Mouse (Mus musculus) forebrain, embryonic 14.5 days (tissue): ENCODE results near the gene Pdxp. TPM values are rescaled to one million over a fixed set of nuclear protein-coding genes. Genes with fewer than 3 reads are reported as not detected.
A peak's percentile ranks its signal among the peaks of the same experiment; 100 is the strongest.
"Not testable (repeated sequence)": the region's sequence is repeated elsewhere in the genome, so short reads cannot be mapped to it uniquely, and the experiment has no call there.

Source experiments
- ATAC-seq: fragments of 200-750 bp; cut with Nextera tagmentation; 2 replicates; pipeline ENCODE4 v1.8.0; 2017; ENCODE audit warnings: mild to moderate bottlenecking, moderate library complexity
- DNase-seq: peaks from one replicate; pipeline ENCODE4 v3.0.0-alpha.2; 2015; ENCODE audit warnings: low spot score
- H3K27ac ChIP-seq: fragments of 300-500 bp; sonication (generic); 2 replicates; pipeline ENCODE4 v1.5.1; 2014; ENCODE audit warnings: low read depth, mild to moderate bottlenecking, control low read depth, low read length, moderate library complexity
- H3K27me3 ChIP-seq: fragments of 300-500 bp; sonication (generic); replicated peaks from 2 replicates; pipeline ENCODE4 v1.6.1; 2014; ENCODE audit warnings: low read length, control low read depth, mixed read lengths; ENCODE audit not compliant: control insufficient read depth, insufficient read depth
- H3K36me3 ChIP-seq: fragments of 300-500 bp; sonication (generic); 2 replicates; pipeline ENCODE4 v1.6.1; 2014; ENCODE audit warnings: low read length, control low read depth; ENCODE audit not compliant: control insufficient read depth, insufficient read depth
- H3K4me1 ChIP-seq: fragments of 300-500 bp; sonication (generic); 2 replicates; pipeline ENCODE4 v1.6.1; 2014; ENCODE audit warnings: antibody characterized with exemption, low read length, control low read depth; ENCODE audit not compliant: control insufficient read depth, insufficient read depth
- H3K4me2 ChIP-seq: fragments of 300-500 bp; sonication (generic); 2 replicates; pipeline ENCODE4 v1.6.1; 2014; ENCODE audit warnings: mild to moderate bottlenecking, control low read depth, low read length
- H3K4me3 ChIP-seq: fragments of 300-500 bp; sonication (generic); 2 replicates; pipeline ENCODE4 v1.5.1; 2014; ENCODE audit warnings: low read depth, low read length, control low read depth
- H3K9ac ChIP-seq: fragments of 300-500 bp; sonication (generic); 2 replicates; pipeline ENCODE4 v1.6.1; 2014; ENCODE audit warnings: mild to moderate bottlenecking, low read length, control low read depth, moderate library complexity
- H3K9me3 ChIP-seq: fragments of 300-500 bp; sonication (generic); replicated peaks from 2 replicates; pipeline ENCODE4 v1.6.1; 2016; ENCODE audit warnings: low read length, control low read depth, mixed read lengths; ENCODE audit not compliant: control insufficient read depth
- WGBS: fragments of 180-500 bp; shearing (Covaris S2); extraction: QIAGEN DNeasy Blood & Tissue Kit; methylation state at CpG from one replicate; pipeline ENCODE4 v1.1.7; 2014; 5-methylcytosine and 5-hydroxymethylcytosine counted together
- polyA plus RNA-seq: library from polyadenylated mRNA; unstranded; fragments of >200 nt; fragmentation: Nextera tagmentation; extraction: Ambion mirVana; gene quantifications from 2 replicates; pipeline ENCODE4 v1.2.1, GENCODE M21; 2014

Gene Pdxp
- polyA plus RNA-seq, 1 experiment from 2014 or later = 101 TPM

GRCm38 (mm10) chr15:78876991-78877809 is 36.5 kb upstream of the Pdxp start, which contains the start of gene Gga1:
Gene Gga1 (plus strand): TSS chr15:78877190.
- peak; percentile 92 for ATAC-seq
- Histone ChIP-seq H3K36me3 (peaks cover 18% of the 10 kb centered on the region), H3K4me2 (peak within 1 kb of the TSS; percentile 88), H3K9ac (peak within 1 kb of the TSS; percentile 82), H3K27ac (peak within 1 kb of the TSS; percentile 97), H3K27me3 (no peaks in the 10 kb centered on the region), H3K9me3 (no peaks in the 10 kb centered on the region), H3K4me3 (peak within 1 kb of the TSS; percentile 74), H3K4me1 (peaks cover 14% of the 10 kb centered on the region)
- WGBS = under 1% methylated on average over 52 of the region's 95 CpGs
- DNase-seq = peak; percentile 99

DNA sequence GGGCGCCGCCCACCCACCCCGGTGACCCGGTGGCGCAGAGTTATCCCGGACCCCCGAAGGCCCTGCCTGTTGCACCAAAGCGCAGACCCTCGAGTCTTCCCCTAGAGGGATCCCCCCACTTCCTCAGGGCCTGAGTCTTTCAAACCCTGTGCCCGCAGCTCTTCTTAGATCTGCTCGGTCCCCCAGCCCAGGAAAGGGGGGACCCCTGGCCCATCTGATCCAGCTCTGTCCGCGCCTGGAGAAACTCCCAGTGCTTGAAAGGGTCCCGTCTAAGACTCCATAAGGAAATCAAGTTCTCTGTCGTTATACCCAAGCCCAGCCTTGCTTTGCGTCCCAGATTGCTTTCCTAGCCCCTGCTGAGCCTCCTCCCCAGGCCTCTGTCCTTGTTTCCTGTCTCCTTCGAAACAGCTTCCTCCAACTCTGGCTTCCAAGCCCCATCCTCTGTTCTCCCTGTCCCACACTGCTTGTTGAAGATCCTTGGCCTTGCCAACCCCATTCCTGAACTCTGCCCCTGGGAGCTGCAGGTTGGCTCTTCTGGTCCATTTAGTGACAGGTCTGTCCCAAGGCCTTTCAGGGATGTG is 35.8 kb upstream of the Pdxp start:
- peaks cover 23% of the 10 kb centered on the region for H3K36me3 ChIP-seq
- peak overlapping the region; percentile 97 for H3K27ac ChIP-seq
- no peaks in the 10 kb centered on the region for H3K27me3 ChIP-seq
- no peak for DNase-seq
- WGBS = under 1% methylated on average over 16 of the region's 17 CpGs
- H3K9me3 ChIP-seq = no peaks in the 10 kb centered on the region
- peak overlapping the region; percentile 74 for H3K4me3 ChIP-seq
- H3K4me1 ChIP-seq = peaks cover 14% of the 10 kb centered on the region
- H3K9ac ChIP-seq = peak overlapping the region; percentile 82
- ATAC-seq = no peak
- peak overlapping the region; percentile 88 for H3K4me2 ChIP-seq

DNA sequence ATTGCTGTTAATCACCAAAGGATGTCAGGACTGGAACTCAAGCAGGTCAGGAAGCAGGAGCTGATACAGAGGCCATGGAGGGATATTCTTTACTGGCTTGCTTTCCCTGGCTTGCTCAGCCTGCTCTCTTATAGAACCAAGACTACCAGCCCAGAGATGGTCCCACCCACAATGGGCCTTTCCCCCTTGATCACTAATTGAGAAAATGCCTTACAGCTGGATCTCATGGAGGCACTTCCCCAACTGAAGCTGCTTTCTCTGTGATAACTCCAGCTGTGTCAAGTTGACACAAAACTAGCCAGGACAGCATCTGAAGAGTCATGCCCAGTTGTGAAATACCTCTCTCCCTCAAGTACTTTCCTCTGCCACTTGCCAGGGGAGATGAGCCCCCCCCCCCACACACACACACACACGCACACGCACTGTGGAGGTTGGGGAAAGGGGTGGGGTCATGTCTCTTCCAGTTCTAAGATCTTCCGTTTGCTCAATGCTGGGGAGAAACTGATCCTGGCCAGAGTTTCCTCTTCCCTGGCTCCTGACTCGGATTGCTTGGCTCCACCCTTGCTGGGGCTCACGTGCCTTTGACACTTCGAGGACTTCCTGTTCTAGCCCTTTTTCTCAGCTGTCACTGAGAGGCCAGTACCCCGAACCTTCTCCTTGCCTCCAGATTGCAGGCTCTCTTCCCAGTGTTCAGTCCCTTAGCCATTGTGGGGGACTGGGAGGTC is 34.8 kb upstream of the Pdxp start:
- not testable (repeated sequence) for H3K9ac ChIP-seq, H3K27ac ChIP-seq, ATAC-seq, H3K4me2 ChIP-seq, DNase-seq, H3K27me3 ChIP-seq, H3K9me3 ChIP-seq, H3K4me3 ChIP-seq
- 76% methylated on average over 7 of the region's 7 CpGs for WGBS
- Histone ChIP-seq H3K4me1 (peaks cover 13% of the 10 kb centered on the region), H3K36me3 (peaks cover 34% of the 10 kb centered on the region)

DNA sequence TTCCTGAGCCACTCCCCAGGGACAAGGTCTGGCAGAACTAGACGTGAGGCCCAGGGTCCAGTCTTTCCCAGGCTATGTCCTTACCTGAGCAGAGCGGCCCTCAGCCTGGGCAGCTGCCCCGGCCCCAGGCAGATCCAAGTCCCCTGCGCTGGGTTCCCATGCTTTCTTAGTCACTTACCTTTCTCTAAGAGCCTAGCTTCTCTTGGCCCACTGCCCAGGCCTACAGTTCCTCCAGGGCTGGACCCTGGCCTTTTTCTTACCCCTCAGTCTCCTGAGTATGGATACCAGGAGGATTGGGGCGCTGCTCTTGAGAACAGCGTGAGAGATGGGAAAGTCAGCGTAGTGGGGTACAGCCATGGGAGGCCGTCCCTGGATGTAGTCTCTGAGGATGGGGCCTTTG is 33.3 kb upstream of the Pdxp start:
- H3K9me3 ChIP-seq = no peaks in the 10 kb centered on the region
- H3K4me3 ChIP-seq = no peak overlapping the region
- H3K27me3 ChIP-seq = no peaks in the 10 kb centered on the region
- H3K4me2 ChIP-seq = no peak overlapping the region
- 95% methylated on average over 8 of the region's 8 CpGs for WGBS
- ATAC-seq (no peak), DNase-seq (no peak)
- peaks cover 10% of the 10 kb centered on the region for H3K4me1 ChIP-seq
- H3K36me3 ChIP-seq = peaks cover 45% of the 10 kb centered on the region
- no peak overlapping the region for H3K27ac ChIP-seq
- no peak overlapping the region for H3K9ac ChIP-seq

GRCm38 (mm10) chr15:78881828-78882227 is 31.9 kb upstream of the Pdxp start:
- Histone ChIP-seq H3K27me3 (no peaks in the 10 kb centered on the region), H3K9ac (no peak overlapping the region), H3K4me2 (no peak overlapping the region), H3K4me1 (peaks cover 5% of the 10 kb centered on the region), H3K4me3 (no peak overlapping the region), H3K9me3 (no peaks in the 10 kb centered on the region), H3K27ac (no peak overlapping the region), H3K36me3 (peaks cover 59% of the 10 kb centered on the region)
- DNase-seq (no peak), ATAC-seq (no peak)
- 89% methylated on average over 3 of the region's 3 CpGs for WGBS

DNA sequence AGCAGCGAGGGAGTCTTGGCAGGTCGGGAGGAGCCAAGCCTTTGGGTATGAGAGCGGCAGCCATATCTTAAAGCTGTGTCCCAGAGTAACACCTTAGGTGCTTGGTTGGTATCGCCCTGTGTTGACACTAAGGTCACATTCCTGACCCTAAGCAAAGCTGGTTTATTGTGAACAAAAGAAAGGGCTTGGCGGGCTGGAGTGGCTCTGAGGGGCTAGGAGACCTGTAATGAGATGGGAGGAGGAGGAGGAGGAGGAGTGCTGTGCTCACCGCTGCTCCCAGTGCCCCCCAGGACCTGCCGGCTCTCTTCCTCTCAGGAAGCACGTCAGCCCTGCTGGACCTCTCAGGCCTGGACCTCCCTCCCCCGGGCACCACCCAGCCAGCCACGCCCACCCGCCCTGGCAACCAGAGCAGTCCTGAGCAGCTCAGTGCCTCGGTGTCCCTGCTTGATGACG is 24.3 kb upstream of the Pdxp start:
- Histone ChIP-seq H3K27ac (no peak overlapping the region), H3K27me3 (no peaks in the 10 kb centered on the region), H3K9ac (no peak overlapping the region), H3K4me1 (no peaks in the 10 kb centered on the region), H3K4me3 (no peak overlapping the region), H3K36me3 (peaks cover 89% of the 10 kb centered on the region), H3K4me2 (no peak overlapping the region), H3K9me3 (no peaks in the 10 kb centered on the region)
- DNase-seq = no peak
- WGBS = 22% methylated on average over 13 of the region's 13 CpGs
- ATAC-seq = no peak

DNA sequence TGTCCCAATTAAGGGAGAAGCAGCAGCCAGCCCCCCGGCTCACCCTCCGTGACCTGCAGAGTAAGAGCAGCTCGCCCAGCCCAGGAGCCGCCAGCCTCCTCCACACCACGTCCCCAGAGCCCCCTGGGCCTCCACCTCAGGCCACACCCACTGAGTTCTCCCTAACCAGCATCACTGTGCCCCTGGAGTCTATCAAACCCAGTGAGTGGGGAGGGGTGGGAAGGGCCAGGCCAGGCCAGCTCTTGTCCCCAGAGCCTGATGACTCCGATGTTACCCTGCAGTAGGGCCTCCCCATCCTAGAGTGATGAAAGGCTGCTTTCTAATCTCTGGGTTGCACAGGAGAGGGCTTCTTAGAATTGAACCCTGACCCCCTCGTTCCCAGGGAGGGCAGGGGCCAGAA is 21.3 kb upstream of the Pdxp start:
- no peaks in the 10 kb centered on the region for H3K4me1 ChIP-seq
- H3K9ac ChIP-seq = no peak overlapping the region
- H3K36me3 ChIP-seq = peaks cover 71% of the 10 kb centered on the region

GRCm38 (mm10) chr15:78894726-78895125 is 19.0 kb upstream of the Pdxp start:
- H3K4me3 ChIP-seq = no peak overlapping the region

More for the DNA sequence above, 21.3 kb upstream of the Pdxp start:
- ATAC-seq = no peak
- no peak overlapping the region for H3K4me3 ChIP-seq
- WGBS = 76% methylated on average over 7 of the region's 7 CpGs
- no peaks in the 10 kb centered on the region for H3K9me3 ChIP-seq
- H3K27me3 ChIP-seq = no peaks in the 10 kb centered on the region
- H3K4me2 ChIP-seq = no peak overlapping the region
- H3K27ac ChIP-seq = no peak overlapping the region
- no peak for DNase-seq

More at GRCm38 (mm10) chr15:78894726-78895125, 19.0 kb upstream of the Pdxp start:
- H3K27me3 ChIP-seq = no peaks in the 10 kb centered on the region
- peaks cover 50% of the 10 kb centered on the region for H3K36me3 ChIP-seq
- ATAC-seq (no peak), DNase-seq (no peak)
- WGBS = 86% methylated on average over 13 of the region's 13 CpGs
- no peak overlapping the region for H3K9ac ChIP-seq
- H3K4me2 ChIP-seq = no peak overlapping the region
- no peaks in the 10 kb centered on the region for H3K4me1 ChIP-seq
- no peaks in the 10 kb centered on the region for H3K9me3 ChIP-seq
- no peak overlapping the region for H3K27ac ChIP-seq
